Mouse (Mus musculus): ENCODE data around the gene Eva1a. TPM values are rescaled to one million over a fixed set of nuclear protein-coding genes. Genes with fewer than 3 reads are reported as not detected.

Gene Eva1a
- polyA plus RNA-seq, 1 experiment from 2014 or later = 3.0 TPM

DNA sequence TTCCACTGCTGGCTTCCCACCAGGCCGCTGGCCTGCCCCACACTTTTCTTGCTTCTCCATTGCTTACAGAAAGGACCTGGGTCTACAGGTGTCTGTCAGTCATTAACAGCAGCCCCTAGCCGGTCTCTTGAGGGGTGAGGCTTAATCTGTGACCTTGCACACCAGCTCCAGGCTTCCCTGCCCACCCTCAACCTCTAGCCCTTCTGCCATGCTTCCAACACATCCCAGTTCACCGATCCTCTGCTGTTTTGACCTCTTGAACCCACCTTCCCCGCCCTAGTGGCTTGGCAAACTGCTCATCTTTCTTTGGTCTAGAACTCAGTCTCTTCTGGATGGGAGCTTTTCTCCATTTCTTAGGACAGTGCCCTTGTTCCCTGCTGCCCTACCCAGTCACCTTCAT lies 2.8 kb downstream of the Eva1a start:
- Histone ChIP-seq H3K27me3 (peaks cover 59% of the 10 kb centered on the region), H3K4me1 (peaks cover 20% of the 10 kb centered on the region), H3K27ac (no peak overlapping the region), H3K36me3 (replicated peaks) (no peaks in the 10 kb centered on the region), H3K4me2 (no peak overlapping the region), H3K4me3 (replicated peaks) (no peak overlapping the region), H3K9me3 (no peaks in the 10 kb centered on the region), H3K9ac (no peak overlapping the region)
- no peak for ATAC-seq (ENCODE audit: low FRiP score)
- WGBS = 39% methylated on average over 4 of the region's 4 CpGs

DNA sequence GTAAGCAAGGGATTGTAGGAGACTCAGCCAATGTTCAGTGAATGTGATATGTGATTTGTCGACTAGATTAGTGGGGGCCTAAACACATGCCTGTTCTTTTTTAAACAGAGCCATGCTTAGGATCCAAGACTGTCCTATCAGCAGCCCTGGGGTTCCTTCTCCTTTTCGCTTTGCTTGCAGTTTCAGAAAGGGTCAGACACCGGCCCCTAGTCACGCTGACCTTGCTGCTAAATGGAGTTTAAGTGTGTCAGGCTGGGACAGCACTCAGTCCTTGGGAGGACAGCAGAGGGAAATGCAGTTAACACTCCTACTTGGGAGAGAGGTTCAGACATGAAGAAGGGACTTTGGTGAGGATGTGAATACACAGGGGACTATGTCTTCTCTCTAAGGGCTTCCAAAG lies 3.7 kb downstream of the Eva1a start:
- no peak for ATAC-seq (ENCODE audit: low FRiP score)
- H3K27ac ChIP-seq = no peak overlapping the region
- 79% methylated on average over 4 of the region's 4 CpGs for WGBS
- H3K4me2 ChIP-seq = no peak overlapping the region
- peaks cover 20% of the 10 kb centered on the region for H3K4me1 ChIP-seq
- H3K27me3 ChIP-seq = peaks cover 54% of the 10 kb centered on the region
- H3K9me3 ChIP-seq = no peaks in the 10 kb centered on the region
- no peak overlapping the region for H3K4me3 ChIP-seq (replicated peaks)
- H3K9ac ChIP-seq = no peak overlapping the region
- no peaks in the 10 kb centered on the region for H3K36me3 ChIP-seq (replicated peaks)

DNA sequence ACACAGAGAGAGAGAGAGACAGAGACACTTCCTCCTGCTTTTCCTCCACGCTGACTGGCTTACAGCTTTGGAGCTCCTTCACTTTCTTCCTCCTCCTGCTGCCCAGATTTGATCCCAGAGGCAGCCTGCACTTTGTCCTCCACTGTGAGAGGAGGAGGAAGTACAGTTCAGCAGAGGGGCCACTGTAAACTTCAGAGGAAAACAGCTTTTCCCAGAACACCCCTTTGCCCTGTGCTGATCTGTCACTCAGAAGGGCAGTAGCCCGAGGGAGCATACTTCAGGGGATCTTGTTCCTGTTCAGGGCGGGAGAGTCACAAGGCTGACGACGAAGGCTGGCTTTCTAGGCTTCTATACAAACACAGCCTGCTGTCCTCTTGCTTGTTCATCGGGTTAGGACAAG lies 7.1 kb downstream of the Eva1a start:
- 58% methylated on average over 6 of the region's 6 CpGs for WGBS
- Histone ChIP-seq H3K9ac (no peak overlapping the region), H3K36me3 (replicated peaks) (no peaks in the 10 kb centered on the region), H3K4me2 (no peak overlapping the region), H3K4me3 (replicated peaks) (no peak overlapping the region), H3K4me1 (peaks cover 2% of the 10 kb centered on the region), H3K27ac (no peak overlapping the region), H3K9me3 (no peaks in the 10 kb centered on the region), H3K27me3 (peaks cover 20% of the 10 kb centered on the region)
- ATAC-seq (ENCODE audit: low FRiP score) = no peak

GRCm38 (mm10) chr6:82050201-82050600 lies 9.4 kb downstream of the Eva1a start:
- Histone ChIP-seq H3K27ac (no peak overlapping the region), H3K36me3 (replicated peaks) (no peaks in the 10 kb centered on the region), H3K27me3 (0 out of 2 replicates have a peak, but pooled peaks cover under 1% of the 10 kb centered on the region), H3K4me2 (no peak overlapping the region), H3K9me3 (no peaks in the 10 kb centered on the region), H3K9ac (no peak overlapping the region), H3K4me1 (no peaks in the 10 kb centered on the region), H3K4me3 (replicated peaks) (no peak overlapping the region)
- 76% methylated on average over 9 of the region's 9 CpGs for WGBS
- no peak for ATAC-seq (ENCODE audit: low FRiP score)

GRCm38 (mm10) chr6:82051569-82051968 lies 10.7 kb downstream of the Eva1a start:
- H3K4me2 ChIP-seq = no peak overlapping the region
- no peaks in the 10 kb centered on the region for H3K27me3 ChIP-seq
- H3K27ac ChIP-seq = no peak overlapping the region
- no peak overlapping the region for H3K4me3 ChIP-seq (replicated peaks)
- no peaks in the 10 kb centered on the region for H3K9me3 ChIP-seq
- no peaks in the 10 kb centered on the region for H3K4me1 ChIP-seq
- H3K9ac ChIP-seq = no peak overlapping the region
- WGBS = 81% methylated on average over 8 of the region's 8 CpGs
- no peaks in the 10 kb centered on the region for H3K36me3 ChIP-seq (replicated peaks)
- no peak for ATAC-seq (ENCODE audit: low FRiP score)

DNA sequence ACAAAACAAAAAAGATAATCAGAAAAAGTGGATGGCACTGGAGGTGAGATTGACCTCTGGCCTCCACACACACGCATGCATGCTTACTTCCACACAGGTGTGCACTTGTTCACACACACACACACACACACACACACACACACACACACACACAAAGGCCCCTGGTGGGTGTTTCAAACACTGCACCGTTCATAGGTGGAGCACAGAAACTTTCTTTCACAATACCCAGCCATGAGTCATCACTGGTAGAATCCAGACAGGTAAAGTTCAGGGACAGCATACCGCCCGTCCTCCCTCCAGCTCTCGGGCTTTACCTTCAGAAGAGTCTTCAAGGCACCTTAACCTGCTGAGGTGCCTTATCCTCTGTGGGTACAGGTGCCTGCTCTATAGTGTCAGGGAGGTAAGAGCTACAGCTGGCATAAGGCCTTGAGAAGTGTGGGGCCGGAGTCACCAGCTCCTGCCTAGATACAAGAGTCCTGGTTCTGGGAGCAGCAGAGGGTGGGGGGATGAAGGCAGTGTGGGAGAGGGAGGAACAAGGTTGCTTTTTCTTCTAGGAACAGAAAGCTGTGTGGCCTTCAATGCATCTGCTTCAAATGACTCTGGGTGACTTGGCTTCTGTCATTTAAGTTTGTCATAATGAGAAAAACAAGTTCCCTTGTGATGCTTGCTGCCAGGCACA lies 11.3 kb downstream of the Eva1a start:
- H3K9ac ChIP-seq = no peak overlapping the region
- no peak overlapping the region for H3K4me2 ChIP-seq
- H3K36me3 ChIP-seq (replicated peaks) = no peaks in the 10 kb centered on the region
- WGBS = 83% methylated on average over 6 of the region's 6 CpGs
- no peaks in the 10 kb centered on the region for H3K27me3 ChIP-seq
- no peaks in the 10 kb centered on the region for H3K9me3 ChIP-seq
- no peak overlapping the region for H3K27ac ChIP-seq
- no peaks in the 10 kb centered on the region for H3K4me1 ChIP-seq
- no peak overlapping the region for H3K4me3 ChIP-seq (replicated peaks)
- ATAC-seq (ENCODE audit: low FRiP score) = no peak

DNA sequence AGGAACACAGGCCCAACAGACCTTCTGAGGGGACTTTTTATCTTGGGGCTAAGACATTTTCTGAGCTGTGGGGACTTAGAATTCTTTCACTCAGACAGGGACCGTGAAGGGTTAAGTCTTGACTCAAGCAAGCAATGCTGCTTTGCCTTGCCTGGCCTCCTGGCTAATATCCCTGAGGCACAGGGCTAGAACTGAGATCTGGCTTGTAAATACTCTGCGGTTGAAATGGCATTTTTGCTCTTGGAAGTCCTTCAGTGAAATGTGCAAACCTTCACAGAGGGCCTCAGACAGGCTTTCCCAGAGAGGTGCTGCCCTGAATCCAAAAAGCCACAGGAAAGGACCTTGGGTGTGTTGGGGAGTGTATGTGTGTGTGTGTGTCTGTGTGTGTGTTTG lies 11.9 kb downstream of the Eva1a start:
- H3K9me3 ChIP-seq = no peaks in the 10 kb centered on the region
- no peaks in the 10 kb centered on the region for H3K4me1 ChIP-seq
- ATAC-seq (ENCODE audit: low FRiP score) = no peak
- no peaks in the 10 kb centered on the region for H3K36me3 ChIP-seq (replicated peaks)
- H3K4me3 ChIP-seq (replicated peaks) = no peak overlapping the region
- H3K27ac ChIP-seq = no peak overlapping the region
- H3K9ac ChIP-seq = no peak overlapping the region
- no peaks in the 10 kb centered on the region for H3K27me3 ChIP-seq
- H3K4me2 ChIP-seq = no peak overlapping the region
- 83% methylated on average over 2 of the region's 2 CpGs for WGBS

DNA sequence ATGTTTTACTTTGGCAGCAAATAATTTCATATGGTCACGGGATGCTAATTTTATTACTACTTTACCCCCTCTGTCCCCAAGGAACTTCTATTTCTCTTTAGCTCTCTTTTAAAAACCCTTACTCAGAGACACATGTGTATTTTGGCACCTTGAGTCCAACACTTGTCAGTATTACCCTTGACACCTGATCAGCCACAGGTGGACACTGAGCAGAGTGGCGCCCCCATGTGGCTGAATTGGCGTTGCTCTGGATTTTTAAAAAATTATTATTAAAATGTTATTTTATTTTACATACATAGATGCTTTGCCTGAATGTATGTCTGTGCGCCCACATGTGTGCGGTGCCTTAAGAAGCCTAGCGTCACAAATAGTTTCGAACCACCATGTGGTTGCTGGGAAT lies 14.0 kb downstream of the Eva1a start:
- Histone ChIP-seq H3K27ac (no peak overlapping the region), H3K9ac (no peak overlapping the region), H3K4me3 (replicated peaks) (no peak overlapping the region), H3K9me3 (no peaks in the 10 kb centered on the region), H3K36me3 (replicated peaks) (no peaks in the 10 kb centered on the region), H3K27me3 (no peaks in the 10 kb centered on the region), H3K4me1 (no peaks in the 10 kb centered on the region), H3K4me2 (no peak overlapping the region)
- no peak for ATAC-seq (ENCODE audit: low FRiP score)
- 76% methylated on average over 7 of the region's 7 CpGs for whole genome bisulfite sequencing

- Histone ChIP-seq H3K4me1 (no peaks in the 10 kb centered on the region), H3K9me3 (no peaks in the 10 kb centered on the region), H3K36me3 (replicated peaks) (no peaks in the 10 kb centered on the region), H3K27ac (no peak overlapping the region), H3K4me2 (no peak overlapping the region), H3K4me3 (replicated peaks) (no peak overlapping the region), H3K27me3 (no peaks in the 10 kb centered on the region), H3K9ac (no peak overlapping the region)
- 93% methylated on average over 7 of the region's 7 CpGs for WGBS
- ATAC-seq (ENCODE audit: low FRiP score) = no peak
Measured at GRCm38 (mm10) chr6:82059896-82060295, 19.1 kb downstream of the Eva1a start.

DNA sequence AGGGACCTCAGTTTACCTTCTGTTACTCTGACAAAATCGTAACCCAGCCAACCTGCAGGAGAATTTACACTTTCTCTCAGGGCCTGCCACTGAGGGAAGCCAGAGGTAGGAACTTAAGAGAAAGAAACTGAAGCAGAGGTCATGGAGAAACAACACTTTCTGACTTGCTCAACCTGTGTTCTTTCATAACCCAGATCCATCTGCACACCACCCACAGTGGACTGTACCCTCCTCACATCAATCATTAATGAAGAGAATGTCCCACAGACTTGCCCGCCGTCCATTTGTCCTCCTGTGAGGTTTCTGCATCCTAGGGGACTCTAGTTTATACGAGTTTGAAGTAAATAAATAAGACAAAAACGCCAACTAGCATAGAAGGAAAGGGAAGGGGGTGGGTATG lies 24.4 kb downstream of the Eva1a start:
- WGBS = 83% methylated on average over 5 of the region's 5 CpGs
- H3K27ac ChIP-seq = no peak overlapping the region
- no peaks in the 10 kb centered on the region for H3K27me3 ChIP-seq
- no peak for ATAC-seq (ENCODE audit: low FRiP score)
- no peaks in the 10 kb centered on the region for H3K4me1 ChIP-seq
- H3K4me2 ChIP-seq = no peak overlapping the region
- no peak overlapping the region for H3K9ac ChIP-seq
- no peak overlapping the region for H3K4me3 ChIP-seq (replicated peaks)
- H3K9me3 ChIP-seq = no peaks in the 10 kb centered on the region
- no peaks in the 10 kb centered on the region for H3K36me3 ChIP-seq (replicated peaks)

GRCm38 (mm10) chr6:82066515-82067081 lies 25.8 kb downstream of the Eva1a start:
- Histone ChIP-seq H3K27me3 (no peaks in the 10 kb centered on the region), H3K4me2 (no peak overlapping the region), H3K27ac (no peak overlapping the region), H3K36me3 (replicated peaks) (no peaks in the 10 kb centered on the region), H3K9me3 (no peaks in the 10 kb centered on the region), H3K4me3 (replicated peaks) (no peak overlapping the region), H3K4me1 (no peaks in the 10 kb centered on the region), H3K9ac (no peak overlapping the region)
- ATAC-seq (ENCODE audit: low FRiP score) = no peak
- WGBS = 93% methylated on average over 8 of the region's 8 CpGs

DNA sequence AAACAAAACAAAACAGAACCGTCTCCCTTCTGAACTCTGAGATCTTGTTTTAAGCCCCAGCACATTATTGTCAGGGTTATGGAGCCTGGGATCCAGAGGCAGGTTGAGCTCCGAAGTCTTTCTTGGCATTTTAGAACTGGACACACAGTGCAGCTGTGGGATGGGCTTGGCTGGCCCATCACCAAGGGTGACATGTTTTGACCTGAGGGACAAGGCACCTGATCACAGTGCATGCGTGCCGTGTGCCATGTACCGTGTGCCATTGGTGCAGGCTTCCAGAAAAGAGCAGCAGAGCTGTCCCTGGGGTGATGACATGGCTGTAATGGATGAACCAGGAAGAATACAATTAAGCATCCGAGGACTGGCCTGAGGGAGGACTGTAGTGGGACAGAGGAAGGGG lies 29.6 kb downstream of the Eva1a start:
- H3K4me1 ChIP-seq = no peaks in the 10 kb centered on the region
- no peaks in the 10 kb centered on the region for H3K9me3 ChIP-seq
- H3K9ac ChIP-seq = no peak overlapping the region
- no peaks in the 10 kb centered on the region for H3K36me3 ChIP-seq (replicated peaks)
- no peak overlapping the region for H3K4me3 ChIP-seq (replicated peaks)
- H3K27me3 ChIP-seq = no peaks in the 10 kb centered on the region
- WGBS = 86% methylated on average over 6 of the region's 6 CpGs
- no peak for ATAC-seq (ENCODE audit: low FRiP score)
- H3K4me2 ChIP-seq = no peak overlapping the region
- no peak overlapping the region for H3K27ac ChIP-seq

DNA sequence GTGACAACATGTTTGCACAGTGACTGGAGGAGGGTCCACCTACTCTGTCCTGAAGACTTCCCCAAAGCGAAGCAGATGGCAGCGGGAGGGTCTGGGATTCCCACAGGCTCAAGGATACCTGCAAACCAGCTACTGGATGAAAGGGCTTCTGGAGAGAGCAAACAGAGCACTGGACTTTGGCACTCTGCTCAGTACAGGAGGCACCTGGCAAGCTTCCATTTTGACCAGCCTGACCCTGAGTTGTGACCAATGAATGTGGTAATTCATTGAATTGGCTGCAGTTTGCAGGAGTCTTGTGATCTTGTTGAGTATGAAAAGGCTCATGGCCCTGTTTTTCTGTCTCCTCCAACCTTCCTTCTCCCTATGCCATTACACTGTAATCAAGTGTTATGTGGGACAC lies 32.2 kb downstream of the Eva1a start:
- Histone ChIP-seq H3K9me3 (no peaks in the 10 kb centered on the region), H3K4me3 (replicated peaks) (no peak overlapping the region), H3K4me2 (no peak overlapping the region), H3K36me3 (replicated peaks) (no peaks in the 10 kb centered on the region), H3K4me1 (no peaks in the 10 kb centered on the region), H3K27ac (no peak overlapping the region), H3K9ac (no peak overlapping the region), H3K27me3 (no peaks in the 10 kb centered on the region)
- ATAC-seq (ENCODE audit: low FRiP score) = no peak
- 96% methylated on average over 2 of the region's 2 CpGs for WGBS
